Mouse (Mus musculus) midbrain, embryonic 13.5 days (tissue): ENCODE results near the gene Tfec. TPM values are rescaled to one million over a fixed set of nuclear protein-coding genes. Genes with fewer than 3 reads are reported as not detected.

Source experiments
- polyA plus RNA-seq: library from polyadenylated mRNA; unstranded; fragments of >200 nt; fragmentation: Nextera tagmentation; extraction: Ambion mirVana; gene quantifications from 2 replicates; pipeline ENCODE4 v1.2.1, GENCODE M21; 2015

The Tfec gene
- polyA plus RNA-seq, 1 experiment from 2014 or later = 0.62 TPM

Other genes with a start within 250 kb of the Tfec start
- 25.5 and 27.2 TPM in 2 replicates for gene Tes, start 166.7 kb upstream of the Tfec start, polyA plus RNA-seq